Mouse (Mus musculus) adrenal gland, adult 8-10 months (tissue): ENCODE results near the gene Arhgap15. TPM values are rescaled to one million over a fixed set of nuclear protein-coding genes. Genes with fewer than 3 reads are reported as not detected.

Experiments
- DNase-seq: peaks from one replicate; pipeline ENCODE4 v3.0.0; 2022
- total RNA-seq, 4 experiments: library from RNA; stranded (reverse); gene quantifications; 2 replicates each; pipeline ENCODE4 v1.2.4; 2022

The Arhgap15 gene
- total RNA-seq, 4 experiments from 2014 or later = 1.3 to 3.8 (median 2.5) TPM

DNA sequence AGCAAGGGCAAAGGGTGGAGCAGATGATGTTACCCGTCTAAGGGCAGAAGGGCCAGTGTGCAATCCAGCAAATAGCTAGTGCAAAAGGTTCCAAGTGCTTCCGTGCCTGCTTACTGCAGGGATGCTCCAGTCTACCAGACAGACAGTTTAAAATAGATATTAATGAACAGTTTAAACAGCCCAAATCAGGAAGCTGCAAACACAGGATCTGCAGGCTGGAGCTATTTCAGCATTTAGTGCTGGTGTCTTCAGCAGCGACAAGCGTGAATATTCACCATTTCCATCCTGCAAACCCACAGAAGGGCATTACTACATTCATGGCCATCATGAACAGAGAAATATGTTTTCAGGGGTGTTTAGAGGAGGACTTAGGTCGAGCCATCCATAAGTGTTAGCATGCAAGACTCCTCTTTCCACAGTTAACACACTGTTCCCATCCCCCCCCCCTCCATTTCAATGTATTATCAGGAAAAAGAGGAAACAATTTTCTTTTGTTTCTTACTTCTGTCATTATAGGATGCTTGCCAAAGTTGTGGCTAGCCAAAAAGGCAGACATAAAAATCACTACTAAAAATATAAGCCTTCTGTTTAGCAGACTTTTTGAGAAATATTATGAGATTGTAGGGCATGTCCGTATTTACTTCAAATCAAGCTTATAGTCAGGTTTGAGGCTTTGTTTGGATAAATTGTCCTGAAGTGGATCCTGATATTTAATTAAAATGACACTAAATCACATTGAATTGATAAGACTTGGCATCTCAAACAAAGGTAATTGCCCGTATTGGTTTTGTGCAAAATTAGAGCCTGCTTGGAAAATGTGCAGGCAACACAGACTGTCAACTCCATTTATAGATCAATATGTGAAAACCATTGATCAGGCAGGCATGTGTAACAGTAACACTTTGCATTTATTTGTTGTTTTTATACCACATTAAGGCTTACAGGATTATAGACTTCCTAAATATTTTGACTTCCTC, 35.4 kb downstream of the Arhgap15 start:
- DNase-seq = no peak

GRCm38 (mm10) chr2:43786101-43786500, 37.5 kb downstream of the Arhgap15 start:
- DNase-seq = no peak

DNA sequence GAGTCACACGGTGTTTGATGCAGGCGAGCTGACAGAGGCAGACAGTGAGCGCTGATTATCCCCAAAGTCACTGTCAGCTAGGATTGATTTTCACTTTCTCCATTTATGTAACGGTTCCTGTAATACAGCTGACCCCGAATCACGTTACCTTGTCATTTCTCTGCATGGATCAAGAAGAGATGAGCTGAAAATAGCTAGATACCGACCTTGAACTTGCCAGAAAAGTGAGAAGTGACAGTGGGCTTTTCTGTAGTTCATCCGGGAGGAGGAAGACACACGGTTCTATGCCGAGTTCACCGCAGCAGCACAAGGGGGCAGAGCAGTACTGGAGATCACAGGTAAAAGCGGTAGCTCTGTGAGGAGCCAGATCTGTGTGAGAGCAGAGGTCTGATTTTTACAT, 38.5 kb downstream of the Arhgap15 start:
- DNase-seq = peak; percentile 17

GRCm38 (mm10) chr2:43788484-43788883, 39.9 kb downstream of the Arhgap15 start:
- no peak for DNase-seq

- no peak for DNase-seq
These were observed 41.5 kb downstream of the Arhgap15 start for GRCm38 (mm10) chr2:43790049-43790693.

DNA sequence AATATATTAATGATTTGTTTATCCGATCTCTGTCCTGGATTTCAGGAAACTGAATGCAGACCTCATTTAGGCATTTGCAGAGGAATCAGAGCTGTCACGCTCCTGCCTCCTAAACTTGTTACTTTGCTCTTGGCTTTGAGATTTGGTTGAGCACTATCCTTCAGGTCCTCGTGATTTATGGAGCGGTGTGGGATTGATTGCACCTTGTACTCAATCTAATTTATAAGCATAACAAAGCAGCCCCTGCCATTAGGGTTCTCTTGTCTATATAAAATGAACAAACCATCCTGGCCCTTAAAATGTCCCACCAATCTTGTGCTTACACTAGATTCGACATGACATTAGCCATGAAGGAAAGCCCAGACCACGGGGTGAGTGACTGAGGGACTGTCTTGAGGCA, 43.0 kb downstream of the Arhgap15 start:
- no peak for DNase-seq

GRCm38 (mm10) chr2:43793105-43793504, 44.5 kb downstream of the Arhgap15 start:
- no peak for DNase-seq

- no peak for DNase-seq
These were observed 46.1 kb downstream of the Arhgap15 start for GRCm38 (mm10) chr2:43794700-43795099.

- no peak for DNase-seq
These were observed 47.8 kb downstream of the Arhgap15 start for GRCm38 (mm10) chr2:43796448-43796847.

- peak; percentile 62 for DNase-seq
These were observed 57.5 kb downstream of the Arhgap15 start for GRCm38 (mm10) chr2:43805960-43806744.

DNA sequence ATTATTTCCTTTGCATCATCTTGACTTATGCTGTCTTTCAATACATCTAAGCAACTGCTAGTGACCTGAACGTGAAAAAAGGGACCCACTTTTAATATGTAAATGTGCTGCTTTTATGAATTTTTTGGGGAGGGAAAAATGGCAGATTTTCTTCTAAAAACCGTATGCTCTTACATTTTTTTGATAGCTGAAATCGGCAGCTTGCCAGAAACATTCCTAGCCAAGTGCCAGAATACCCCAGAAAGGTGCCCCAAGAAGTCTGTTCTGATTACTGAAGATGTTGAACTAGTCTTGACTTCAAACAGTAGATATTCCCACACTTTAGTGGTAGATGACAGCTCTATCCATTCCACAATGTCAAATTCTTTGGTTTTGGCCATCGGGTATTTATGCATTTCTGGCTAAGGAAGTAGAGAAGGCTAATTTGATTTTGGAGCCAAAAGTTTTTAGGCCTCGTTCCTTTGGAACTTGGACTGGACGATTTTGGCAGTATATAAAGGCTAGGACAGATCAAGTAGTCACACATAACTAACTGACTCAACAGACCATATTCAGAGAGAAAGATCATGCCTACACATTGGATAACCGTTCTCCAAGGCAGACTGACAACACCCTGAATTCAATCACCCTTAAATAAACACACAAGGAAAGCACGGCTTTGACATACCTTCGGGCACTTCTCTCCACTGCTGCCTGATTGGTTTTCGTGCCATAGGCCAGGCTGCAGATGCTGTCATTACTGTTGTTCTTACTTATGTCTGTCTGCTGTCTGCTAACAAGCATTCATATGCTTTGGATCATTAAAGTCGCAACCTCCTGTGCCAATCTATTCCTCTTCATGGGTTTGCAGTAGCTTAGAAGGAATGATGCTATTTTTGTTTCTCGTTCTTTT, 67.5 kb downstream of the Arhgap15 start:
- no peak for DNase-seq

GRCm38 (mm10) chr2:43816788-43817581, 68.4 kb downstream of the Arhgap15 start:
- no peak for DNase-seq

GRCm38 (mm10) chr2:43835931-43836330, 87.3 kb downstream of the Arhgap15 start:
- DNase-seq = no peak

DNA sequence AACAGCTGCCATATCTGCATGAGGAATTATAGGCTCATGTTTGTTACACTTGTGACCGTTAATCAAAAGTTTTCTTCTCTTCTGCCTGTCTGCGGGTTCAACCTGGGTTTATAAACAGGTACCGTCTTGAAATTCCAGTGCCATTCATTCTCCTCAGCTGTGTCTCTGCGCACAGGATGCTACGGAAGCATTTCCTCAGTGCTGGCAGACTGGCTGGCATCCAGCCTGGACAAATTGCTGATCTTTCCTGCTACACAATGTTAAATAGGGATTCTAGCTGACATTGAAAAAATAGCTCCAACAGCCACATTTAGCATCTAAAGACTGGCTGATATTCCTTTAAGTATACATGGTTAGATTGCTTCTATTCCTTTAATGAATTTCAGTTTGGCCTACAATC, 93.0 kb downstream of the Arhgap15 start:
- no peak for DNase-seq

DNA sequence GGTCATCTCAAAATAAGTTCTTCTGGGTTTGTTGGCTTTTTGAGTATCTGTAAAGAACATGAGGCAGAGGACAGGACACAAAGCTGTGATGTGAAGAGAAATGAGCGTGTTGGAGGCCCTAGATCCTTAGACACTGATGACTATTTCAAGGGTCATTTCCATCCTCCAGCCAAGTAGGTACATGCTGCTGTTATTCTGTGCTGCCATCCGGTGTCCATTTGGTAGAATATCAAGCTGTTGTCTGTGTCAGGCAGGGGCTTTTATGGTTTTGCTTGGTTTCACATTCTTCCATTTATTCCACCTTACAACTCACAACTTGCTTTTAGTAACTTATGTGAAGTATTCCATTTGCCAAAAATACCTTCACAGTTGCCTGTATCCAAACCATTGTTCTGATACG, 102.6 kb downstream of the Arhgap15 start:
- DNase-seq = no peak

- DNase-seq = no peak
These were observed 114.1 kb downstream of the Arhgap15 start for GRCm38 (mm10) chr2:43862709-43863108.

GRCm38 (mm10) chr2:43902403-43902973, 153.9 kb downstream of the Arhgap15 start:
- peak; percentile 33 for DNase-seq

DNA sequence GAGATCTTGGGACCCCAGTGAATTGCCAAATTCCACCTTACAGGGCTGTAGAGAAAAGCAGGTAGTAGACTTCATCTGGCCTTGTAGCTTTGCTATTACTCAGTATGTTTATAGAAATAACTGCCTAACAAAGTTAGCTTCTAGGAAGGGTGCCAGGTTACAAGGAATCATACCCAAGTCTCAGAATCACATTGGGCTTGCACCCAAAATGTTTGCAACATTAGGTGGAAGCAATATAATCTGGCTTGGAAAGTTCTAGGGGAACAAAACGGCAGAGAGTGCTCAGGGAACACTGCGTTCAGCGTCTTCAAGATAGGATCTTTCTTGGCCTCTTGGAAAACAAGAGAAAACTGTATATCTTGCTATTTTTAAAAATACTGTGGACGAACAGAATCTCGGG, 158.9 kb downstream of the Arhgap15 start:
- DNase-seq = peak; percentile 4

DNA sequence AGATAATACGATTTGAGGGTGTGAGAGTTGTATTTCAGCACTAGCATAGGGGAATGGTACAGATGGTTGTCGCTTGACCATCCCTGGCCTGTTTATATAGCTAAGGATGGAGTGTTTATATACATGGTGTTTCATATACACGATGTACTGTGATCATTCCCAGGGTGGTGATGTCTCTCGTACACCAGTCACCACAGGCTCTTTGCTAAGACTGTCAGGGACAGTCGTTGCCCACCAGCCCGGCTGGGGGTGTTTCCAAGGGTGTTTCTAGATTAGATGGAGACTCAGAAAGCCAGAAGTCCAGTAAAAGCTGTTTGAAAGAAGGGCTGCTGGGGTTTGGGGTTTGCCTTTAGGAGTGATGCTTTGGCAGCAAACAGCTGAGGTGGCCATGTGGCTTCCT, 165.5 kb downstream of the Arhgap15 start:
- no peak for DNase-seq

- DNase-seq = no peak
These were observed 175.3 kb downstream of the Arhgap15 start for GRCm38 (mm10) chr2:43923863-43924340.
